Mouse (Mus musculus) gastrocnemius, postnatal 10 days (tissue): Measurements from ENCODE around the gene Efna5. TPM values are rescaled to one million over a fixed set of nuclear protein-coding genes. Genes with fewer than 3 reads are reported as not detected.

Experiments
- DNase-seq: peaks from one replicate; pipeline ENCODE4 v3.0.0; 2021; ENCODE audit warnings: mixed read lengths
- total RNA-seq, 2 experiments: library from RNA; stranded (reverse); gene quantifications; 2 replicates each; pipeline ENCODE4 v1.2.3; 2021

Gene Efna5
- total RNA-seq, 2 experiments from 2014 or later, result 2.2 to 3.8 TPM

DNA sequence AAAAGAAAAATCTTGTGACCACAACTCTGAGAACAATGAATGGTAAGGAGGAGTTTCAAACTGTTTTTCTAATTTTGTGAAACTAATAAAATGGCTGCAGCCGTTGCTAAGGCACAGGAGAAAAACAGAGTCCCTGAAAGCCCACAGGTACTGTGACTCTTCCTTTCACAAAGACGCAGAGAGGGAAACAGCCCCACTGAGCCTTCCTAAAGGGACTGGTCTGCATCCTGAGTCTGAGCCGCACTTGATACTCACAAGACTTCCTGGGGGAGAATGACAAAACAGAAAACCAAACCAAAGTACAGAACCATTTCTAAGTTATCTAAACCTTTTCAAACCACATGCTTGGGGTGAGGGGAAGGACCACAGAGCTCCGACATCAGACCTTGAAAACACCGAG is 277.5 kb downstream of the Efna5 start:
- DNase-seq, result no peak

GRCm38 (mm10) chr17:62598716-62599490 is 282.2 kb downstream of the Efna5 start:
- DNase-seq, result no peak

- no peak for DNase-seq
These were observed 288.6 kb downstream of the Efna5 start for GRCm38 (mm10) chr17:62592436-62593074.

DNA sequence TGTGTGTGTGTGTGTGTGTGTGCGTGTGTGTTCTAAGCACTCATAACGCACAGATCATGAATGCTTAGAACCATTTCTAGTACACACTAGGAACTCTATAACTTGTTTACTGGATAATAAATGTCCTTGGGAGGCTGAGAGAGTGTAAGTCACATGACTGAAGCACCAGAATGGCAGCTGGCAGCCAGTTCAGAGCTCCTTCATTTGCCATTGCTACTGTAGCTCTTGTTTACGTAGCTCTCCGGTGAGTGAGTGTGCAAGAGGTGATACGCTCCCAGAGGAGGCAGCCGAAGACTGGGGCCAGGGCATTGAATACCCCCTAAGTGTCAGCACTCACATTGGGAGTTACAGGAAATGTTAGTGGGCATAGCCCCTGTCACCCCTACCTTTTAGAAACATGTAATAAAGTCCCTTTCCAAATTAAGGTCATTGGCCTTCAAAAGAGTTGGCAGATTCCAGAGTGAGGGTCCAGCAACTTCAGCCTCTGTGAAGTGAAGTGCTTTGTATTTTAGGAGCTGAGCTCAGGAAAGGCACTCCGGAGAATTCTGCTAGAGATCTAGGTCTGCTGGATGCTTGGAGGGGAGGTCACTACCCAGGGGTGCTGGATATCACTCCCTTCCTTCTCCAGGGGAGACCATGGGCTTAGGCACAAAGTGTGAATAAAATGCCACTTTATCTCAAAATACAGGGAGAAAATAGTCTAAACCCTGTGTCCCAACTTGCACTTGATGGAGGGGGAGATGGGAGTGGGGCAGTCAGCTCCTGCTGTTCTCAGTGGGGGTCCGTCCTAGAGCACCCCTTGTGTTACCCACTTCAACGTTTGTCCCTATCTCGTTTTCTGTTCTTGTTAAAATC is 289.3 kb downstream of the Efna5 start:
- no peak for DNase-seq

DNA sequence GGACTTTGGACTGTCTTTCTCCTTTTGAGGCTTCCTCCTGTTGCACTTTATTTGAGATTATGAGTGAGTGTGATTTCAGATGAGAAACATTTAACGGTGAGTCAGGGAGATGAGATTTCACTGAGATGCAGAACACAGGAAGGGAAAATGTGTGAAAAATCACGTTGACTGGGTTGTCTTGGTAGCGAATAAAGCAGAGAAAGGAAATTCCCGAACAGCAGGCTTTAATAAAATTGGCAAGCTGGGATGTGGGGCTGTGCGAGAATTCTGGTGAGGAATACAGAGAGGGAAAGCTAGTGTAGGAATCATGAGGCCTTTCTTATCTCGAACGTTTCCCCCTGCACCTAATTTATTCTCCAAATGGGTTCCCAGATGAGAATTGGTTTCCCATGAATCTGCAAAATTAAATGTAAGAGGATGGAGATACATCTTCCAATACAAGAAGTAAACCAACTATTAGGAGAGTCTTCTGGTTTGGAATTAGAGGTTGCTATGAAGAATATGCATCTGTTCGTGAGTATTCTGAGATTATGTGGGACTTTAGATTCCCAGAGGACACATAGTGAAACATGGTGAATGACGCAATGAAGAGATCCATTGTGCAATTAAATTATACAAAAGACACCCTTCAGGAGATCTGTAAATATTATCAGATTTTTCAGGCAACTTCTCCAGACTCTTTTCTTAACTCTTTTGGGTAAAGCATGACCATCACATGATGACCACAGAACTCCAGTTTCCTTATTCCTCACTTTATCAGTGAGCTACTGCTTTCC is 290.2 kb downstream of the Efna5 start:
- no peak for DNase-seq

DNA sequence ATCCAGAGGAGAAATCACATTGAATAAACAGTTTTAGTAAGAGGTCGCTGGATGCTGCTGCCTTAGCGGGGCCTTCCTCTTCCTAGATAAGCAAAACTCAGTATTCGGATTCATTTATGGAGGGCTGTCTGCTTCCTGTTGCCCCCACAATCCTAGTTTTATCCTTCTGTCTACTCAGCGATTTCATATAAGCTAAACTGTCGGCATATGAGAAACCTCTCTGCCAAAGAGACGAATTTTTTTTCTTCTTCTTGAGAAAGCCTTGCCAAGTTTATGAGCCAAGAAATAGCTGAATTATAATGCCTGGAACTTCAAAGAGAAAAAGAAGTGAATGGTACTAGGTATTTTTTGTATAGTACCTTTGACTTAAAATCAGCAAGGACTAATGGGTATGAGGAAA is 301.0 kb downstream of the Efna5 start:
- no peak for DNase-seq

DNA sequence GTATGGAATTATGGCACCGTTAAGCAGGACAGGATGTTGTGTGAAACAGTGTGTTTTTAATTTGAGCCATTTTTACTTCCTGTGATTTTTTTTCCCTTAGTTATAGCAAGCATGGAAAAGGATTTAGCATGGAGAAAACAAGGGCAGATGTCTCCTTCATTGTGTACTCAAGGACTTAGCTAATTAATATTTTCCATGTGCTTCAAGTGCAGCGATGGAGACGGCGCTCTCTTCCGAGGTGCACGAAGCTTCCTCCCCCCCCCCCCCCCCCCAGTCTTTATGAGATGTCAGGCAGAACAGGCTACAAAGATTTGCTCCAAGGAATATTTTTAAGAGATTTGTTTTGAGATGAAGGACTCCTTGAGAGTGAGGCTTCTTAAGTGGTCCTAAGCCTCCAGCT is 301.5 kb downstream of the Efna5 start:
- no peak for DNase-seq

DNA sequence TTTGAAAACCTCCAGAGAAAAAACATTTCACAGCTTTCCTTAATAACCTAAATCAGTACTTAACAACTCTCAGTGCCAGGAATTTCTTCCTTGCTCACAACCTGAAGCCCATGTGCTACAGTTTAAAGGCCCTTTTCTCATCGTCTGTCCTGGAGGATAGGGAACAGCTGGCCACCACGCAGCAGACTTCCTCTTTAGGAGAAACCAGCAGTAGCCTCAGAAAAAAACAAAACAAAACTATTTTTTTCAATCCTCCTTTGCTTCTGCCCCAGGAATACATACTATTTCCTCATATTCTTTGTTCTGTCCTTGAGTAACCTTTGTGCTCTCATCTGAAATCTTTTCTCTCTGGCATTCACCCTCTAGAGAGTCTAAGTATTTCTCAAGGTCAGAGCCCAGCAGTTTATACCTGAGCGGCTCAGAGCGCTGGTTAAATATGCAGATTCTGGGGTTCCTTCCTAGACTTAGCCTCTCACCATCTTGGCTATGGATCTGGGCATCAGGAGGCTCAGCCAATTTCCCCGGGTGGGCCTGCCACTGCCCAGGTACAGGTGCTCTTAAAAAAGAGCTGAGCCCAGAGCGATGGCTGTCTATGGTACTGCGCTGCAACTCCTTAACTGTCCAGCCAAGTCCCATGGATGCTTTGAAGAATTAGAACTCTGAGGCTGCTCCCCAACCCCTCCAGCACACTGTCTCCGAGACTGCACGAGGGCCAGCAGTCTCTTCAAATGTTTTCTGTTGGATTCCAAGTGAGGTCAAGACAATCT is 306.4 kb downstream of the Efna5 start:
- DNase-seq, result no peak

GRCm38 (mm10) chr17:62570101-62570500 is 311.0 kb downstream of the Efna5 start:
- DNase-seq, result no peak

GRCm38 (mm10) chr17:62568019-62568418 is 313.1 kb downstream of the Efna5 start:
- no peak for DNase-seq

GRCm38 (mm10) chr17:62565632-62566031 is 315.5 kb downstream of the Efna5 start:
- DNase-seq, result no peak

DNA sequence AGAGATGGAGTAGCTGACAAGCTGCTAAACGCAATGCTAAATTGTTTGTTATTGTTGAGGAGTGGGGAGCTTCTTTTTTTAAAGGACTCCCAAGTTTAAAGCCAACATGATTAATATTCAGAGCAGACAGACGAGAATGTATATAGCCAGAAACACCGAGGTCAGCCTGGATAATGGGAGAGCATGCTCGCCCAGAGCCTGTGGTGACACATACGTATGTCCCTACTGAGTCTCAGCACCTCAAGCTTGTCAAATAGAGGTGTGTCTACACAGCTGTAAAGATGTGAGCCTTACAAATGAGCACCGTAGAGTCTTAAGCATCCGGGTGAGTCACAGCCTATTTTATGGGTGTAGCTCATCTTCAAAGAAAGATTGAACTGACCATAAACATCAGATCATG is 318.7 kb downstream of the Efna5 start:
- DNase-seq, result no peak

DNA sequence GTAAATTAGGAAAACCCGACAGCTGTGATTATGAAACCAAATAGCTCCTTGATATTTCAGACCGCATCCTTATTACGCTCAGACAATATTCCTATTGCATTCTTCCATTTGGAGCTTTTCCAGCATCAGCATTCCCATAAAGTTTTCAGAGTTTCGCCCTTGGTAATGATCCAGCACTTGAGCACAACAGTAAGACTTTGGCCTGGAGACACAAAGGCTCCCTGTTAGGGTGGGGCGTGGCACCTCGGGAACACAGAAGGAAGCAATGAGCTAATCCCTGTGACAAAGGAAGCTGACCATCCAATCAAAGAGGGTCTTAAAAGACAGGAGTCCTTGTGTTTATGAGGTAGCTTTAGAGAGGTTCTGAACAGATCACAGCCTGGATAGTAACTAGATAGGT is 323.9 kb downstream of the Efna5 start:
- no peak for DNase-seq
